Mouse (Mus musculus) frontal cortex, postnatal 25 days (tissue): ENCODE data around the gene Pcgf1.
A peak's percentile ranks its signal among the peaks of the same experiment; 100 is the strongest.

ENCODE experiments used
- DNase-seq, 2 experiments: peaks; one replicate each; pipeline ENCODE4 v3.0.0; 2022; ENCODE audit warnings: low spot score in 2 of 2

Pcgf1 gene

GRCm38 (mm10) chr6:83077630-83078323 is at the start of gene Pcgf1:
TSS of gene Pcgf1 (plus strand) at chr6:83077869.
- DNase-seq, result no peak

DNA sequence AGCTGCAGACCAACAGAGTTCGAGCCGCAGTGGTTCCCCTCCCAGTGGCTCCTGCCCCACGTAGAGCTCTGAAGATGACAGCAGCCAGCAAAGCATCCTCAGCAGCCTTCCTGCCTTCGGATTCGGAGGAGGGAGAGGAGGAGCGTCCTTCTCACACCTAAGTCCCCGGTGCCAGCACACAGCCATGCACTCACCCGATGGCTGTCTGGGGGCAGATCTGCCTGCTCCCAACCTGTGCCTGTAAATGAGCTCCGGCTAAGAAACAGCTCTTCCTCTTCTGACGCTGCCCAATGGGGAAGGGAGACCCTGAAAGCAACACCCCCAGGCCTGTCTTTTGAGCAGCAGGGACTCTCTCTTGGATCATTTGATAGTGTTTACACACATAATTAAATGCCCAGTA is 47.9 kb upstream of the Pcgf1 start:
- DNase-seq, result no peak

DNA sequence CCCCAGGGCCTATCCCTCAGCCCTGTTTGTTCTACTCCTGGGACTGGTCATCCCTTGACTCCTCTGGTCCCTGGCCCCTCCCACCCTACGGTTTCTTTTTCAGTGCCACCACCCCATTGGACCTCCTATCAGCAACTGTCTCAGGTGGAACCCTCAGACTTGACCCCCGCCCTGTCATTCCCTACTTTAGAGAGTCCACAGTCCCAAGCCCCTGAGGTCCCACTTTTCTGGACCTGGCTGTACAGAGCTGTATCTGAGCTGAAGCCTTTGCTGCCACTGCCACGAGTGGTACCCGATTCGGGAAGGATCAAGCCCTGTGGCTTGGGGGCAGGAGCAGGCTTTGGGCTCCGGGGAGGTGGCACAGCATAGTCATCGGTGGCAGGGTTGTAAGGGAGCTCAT is 46.6 kb upstream of the Pcgf1 start:
- DNase-seq, result no peak

- DNase-seq, result no peak
Observed at GRCm38 (mm10) chr6:83031921-83032590, 45.6 kb upstream of the Pcgf1 start.

DNA sequence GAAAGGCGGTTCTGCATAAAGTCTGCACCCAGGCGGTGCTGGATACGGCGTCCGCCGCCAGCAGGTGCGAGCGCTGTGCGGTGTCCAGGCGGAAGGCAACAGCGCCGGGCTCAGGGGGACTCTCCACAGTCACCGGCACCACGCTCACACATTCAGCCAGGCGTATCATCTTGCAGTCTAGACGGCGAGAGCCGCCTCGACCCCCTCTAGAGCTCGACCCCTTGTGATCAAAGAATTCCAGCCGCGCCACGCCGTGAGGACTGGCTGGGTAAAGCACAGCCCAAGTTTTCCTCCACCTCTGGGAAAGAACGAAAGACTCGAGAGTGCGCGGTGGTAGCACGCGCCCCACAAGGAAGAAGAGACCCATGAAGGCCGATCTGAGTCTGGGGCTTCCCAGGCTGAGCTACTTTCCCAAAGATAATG is 44.9 kb upstream of the Pcgf1 start:
- DNase-seq, result no peak

DNA sequence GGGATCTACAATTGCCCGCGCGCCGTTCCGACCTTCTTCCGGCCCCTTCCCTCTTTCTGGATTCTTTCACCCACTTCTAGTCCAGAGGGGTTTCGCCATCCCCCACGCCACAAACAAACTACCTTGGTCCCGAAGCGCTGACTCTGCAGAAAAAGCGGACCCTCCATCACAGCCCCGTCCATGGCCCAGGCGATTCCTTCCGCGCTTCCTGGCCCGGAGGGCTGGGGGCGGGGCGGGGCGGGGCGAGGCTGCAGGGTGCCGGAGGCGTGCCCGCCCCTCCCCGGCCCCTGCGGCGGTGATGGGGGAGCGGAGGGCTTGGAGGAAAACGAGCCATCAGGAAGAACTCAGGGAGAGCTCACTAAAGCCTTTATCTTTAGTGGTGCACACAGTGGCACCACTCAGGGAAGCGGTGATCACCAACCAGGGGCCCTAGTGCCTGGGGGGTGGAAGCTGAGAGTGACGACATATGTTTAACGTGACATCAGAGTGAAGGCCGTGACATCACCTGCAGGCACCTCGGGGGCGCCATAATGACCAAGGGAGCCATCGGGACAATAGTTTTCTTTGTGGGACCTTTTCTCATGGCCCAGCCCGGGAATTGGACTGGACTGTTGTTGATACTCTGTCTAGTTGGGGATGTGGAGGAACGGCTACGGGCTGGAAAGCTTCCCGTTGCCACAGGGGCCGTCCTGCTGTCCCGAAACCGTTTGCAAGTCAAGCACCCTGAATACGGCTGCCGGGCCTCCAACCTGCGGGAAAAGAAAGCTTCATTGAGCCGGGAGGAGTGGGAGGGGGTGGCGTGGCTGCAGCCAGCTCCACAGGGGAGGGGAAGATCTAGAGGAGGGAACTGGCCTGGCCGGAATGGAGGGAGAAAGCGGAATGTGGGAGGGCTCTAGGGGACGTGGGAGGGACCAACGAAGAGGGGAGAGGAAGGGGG is 44.2 kb upstream of the Pcgf1 start, which contains the start of the genes Dok1 and Loxl3:
Dok1 (minus strand) TSS at position 223 of the 937 bp plus-strand sequence.
Loxl3 (plus strand) TSS at position 925 of the 937 bp plus-strand sequence.
- no peak for DNase-seq

DNA sequence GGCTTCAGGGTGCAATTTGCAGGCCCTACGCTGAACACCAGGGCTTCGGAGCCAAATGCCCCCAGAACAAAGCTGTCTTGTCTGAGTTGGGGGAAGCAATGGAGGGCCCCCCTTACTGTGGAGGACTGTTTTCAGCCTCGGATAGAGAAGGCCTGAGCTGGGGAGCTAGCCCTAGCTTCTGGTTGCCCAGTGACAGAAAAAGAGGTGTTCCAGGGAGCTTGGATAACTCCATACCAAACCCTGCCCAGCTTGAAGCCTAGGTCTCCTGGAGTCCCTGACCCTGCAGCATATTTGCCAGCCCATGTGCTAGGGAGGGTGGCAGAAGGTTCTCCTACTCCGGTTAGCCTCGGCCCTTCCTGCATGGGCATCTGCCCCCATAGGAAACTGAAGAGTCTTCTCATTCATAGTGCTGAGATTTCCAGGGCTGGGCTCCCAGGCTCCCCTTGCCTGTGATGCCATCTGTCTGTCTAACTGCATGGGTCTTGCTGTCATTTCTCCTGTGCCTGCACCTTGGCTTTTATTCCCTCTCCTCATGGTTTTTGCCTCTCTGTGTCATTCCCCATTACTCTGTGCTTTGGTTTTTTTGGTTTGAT is 43.1 kb upstream of the Pcgf1 start:
- no peak for DNase-seq

DNA sequence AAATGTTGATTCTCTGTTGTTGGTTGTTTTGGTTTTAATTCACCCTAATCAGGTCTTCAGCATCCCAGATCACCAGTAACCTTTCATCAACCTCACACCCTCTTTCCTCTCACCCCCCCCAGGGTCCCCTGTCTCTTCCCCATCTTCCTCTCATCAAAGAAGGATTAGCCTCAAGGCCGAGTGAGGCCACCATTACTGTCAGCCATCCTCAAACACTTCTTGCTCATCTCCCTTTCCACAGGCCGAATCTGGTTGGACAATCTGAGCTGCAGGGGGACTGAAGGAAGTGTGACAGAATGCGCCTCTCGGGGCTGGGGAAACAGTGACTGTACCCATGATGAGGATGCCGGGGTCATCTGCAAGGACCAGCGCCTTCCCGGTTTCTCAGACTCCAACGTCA is 40.5 kb upstream of the Pcgf1 start:
- no peak for DNase-seq

GRCm38 (mm10) chr6:83038496-83039012 is 39.1 kb upstream of the Pcgf1 start:
- peak; percentile 82 to 87 for DNase-seq

DNA sequence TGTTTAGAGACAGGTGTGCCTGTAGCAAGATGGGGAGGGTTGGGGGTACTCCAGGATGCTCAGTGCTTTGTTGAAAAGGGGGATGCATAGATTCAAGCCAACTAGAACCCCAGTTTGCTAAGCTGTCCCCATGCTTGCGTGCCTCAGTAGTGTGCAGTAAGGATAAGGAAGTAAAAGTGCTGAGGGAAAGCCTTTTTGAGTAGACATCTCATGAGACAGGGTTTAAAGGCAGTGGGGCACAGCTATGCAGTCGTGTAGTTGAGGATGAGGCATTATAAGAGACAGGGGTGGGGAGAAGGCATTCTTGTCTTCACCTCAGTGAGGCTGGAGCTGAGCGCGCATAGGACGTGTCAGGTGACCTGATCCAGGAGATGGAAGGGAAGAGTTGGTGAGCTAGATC is 37.1 kb upstream of the Pcgf1 start:
- DNase-seq, result no peak

GRCm38 (mm10) chr6:83043561-83043960 is 34.1 kb upstream of the Pcgf1 start:
- no peak for DNase-seq

DNA sequence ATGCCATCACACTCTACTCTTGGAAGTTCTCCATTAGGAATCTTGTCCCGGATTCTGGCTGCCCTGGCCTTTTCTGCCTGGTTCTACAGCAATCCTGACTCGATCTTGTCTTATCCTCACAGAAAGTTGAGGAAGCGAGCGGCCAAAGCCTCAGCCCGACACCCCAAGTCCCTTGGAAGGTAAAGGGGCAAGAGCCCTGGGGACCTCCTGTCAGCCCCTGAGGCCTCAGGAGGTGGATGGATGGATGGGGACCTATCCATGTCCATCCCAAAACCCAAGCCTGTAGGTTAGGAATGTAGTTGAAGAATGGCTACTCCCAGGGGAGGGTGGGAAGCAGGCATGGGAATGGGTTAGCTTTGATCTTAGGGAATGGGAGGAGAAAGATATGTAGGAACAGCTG is 33.7 kb upstream of the Pcgf1 start:
- DNase-seq, result no peak

DNA sequence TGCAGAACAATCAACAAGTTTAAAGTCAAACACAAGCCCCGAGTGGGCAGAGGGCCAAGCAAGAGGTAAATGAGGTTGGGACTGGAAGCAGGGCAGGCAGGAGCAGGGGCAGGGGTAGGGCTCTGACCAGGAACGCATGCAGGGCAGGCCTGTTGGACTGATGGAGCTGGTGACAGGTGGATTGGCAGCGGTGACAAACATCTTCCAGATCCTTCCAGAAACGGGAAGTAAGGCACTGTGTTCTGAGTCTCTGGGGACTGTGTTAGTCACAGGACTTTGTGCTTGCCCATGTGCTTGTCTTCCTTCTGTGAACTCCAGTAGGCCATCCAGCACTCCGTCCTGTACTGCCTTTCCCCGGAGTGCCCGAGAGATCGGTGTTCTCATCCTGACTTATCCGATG is 32.9 kb upstream of the Pcgf1 start:
- DNase-seq, result no peak

GRCm38 (mm10) chr6:83049367-83049766 is 28.3 kb upstream of the Pcgf1 start:
- no peak for DNase-seq

DNA sequence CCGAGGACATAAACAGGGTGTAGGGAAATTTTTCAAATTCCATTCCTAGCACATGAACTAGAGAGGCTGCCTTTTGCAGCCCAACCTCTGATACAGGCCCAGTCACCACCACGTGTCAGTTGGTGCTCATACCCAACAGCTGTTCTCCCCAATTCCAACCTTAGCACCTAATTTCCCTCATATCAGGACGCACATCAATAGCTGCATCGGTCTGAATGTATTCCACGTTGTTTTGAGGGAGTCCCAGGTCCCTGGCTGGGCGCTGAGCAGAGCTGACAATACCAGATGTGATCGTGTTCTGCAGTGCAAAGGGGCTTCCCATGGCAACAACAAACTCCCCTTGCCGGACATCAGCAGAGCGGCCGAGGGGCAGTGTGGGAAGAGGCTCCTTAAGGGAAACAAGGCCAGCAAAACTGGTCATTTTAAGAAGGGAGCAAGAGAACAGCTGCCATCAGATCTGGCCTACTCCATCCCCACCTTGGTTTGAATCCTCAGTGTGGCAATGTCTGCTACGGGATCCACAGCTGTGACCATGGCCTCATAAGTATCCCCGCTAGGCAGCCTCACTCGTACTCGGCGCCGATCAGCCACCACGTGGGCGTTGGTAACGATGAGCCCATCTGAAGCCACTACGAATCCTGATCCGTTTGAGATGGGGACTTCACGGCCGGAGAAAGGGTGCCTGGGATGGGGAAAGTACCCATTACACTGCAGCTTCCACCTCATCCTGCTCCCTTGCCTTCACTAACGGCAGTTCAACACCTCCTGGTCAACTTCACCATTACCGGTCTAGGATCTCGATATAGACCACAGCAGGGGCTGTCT is 24.3 kb upstream of the Pcgf1 start:
- peak in 1 of 2 experiments; percentile 16 for DNase-seq

GRCm38 (mm10) chr6:83054074-83054851 is 23.4 kb upstream of the Pcgf1 start, which contains the start of gene Aup1:
TSS of gene Aup1 (plus strand) at chr6:83054521.
- DNase-seq, result peak; percentile 94 to 97

DNA sequence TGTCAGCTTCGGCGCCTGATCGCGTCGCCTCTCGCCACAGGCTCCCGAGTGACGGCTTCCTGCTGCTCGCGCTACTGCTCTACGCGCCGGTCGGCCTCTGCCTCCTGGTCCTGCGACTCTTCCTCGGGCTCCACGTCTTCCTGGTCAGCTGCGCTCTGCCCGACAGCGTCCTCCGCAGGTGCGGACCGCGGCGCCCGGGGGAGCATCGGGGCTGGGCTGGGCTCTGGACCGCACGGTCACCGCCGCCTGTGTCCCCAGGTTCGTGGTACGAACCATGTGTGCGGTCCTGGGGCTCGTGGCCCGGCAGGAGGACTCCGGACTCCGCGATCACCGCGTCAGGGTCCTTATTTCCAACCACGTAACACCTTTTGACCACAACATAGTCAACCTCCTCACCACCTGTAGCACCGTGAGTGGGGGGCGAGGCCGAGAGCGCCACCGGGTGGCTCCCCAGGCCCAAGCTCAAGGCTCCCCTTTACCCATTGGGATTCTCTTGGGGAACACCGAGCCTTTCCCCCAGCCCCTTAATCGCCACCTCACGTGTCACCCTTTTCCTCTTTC is 22.7 kb upstream of the Pcgf1 start, which contains the start of gene Htra2:
Htra2 (minus strand) TSS at position 403 of the 561 bp plus-strand sequence.
- no peak for DNase-seq

GRCm38 (mm10) chr6:83057790-83058189 is 19.9 kb upstream of the Pcgf1 start, which contains the start of gene Dqx1:
TSS of gene Dqx1 (plus strand) at chr6:83057844.
- no peak for DNase-seq

DNA sequence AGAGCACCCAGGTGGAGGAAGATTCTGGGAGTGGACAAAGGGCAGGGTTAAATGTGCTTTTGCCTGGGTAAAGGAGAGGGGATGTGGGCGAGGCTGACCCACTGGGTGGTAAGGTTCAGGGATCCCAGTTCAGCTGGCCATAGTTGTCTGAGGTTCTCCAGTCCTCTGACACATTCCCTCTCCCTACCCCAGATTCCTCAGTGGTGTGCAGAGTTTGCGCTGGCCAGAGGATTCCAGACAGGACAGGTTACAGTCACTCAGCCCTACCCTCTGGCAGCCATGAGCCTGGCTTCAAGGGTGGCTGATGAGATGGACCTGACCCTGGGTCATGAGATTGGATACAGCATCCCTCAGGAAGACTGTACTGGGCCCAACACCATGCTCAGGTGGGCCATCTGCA is 18.9 kb upstream of the Pcgf1 start:
- DNase-seq, result no peak
